Mouse (Mus musculus) olfactory bulb, adult 2 months (tissue): ENCODE results near the gene Mrps27.

Experiments used
- CTCF ChIP-seq: fragments of 200-500 bp; IDR thresholded peaks from 2 replicates; pipeline ENCODE4 v1.5.1; 2012; ENCODE audit warnings: low read depth, mild to moderate bottlenecking, low read length, moderate library complexity; ENCODE audit not compliant: insufficient read depth
- POLR2A ChIP-seq: fragments of 200-500 bp; IDR thresholded peaks from 2 replicates; pipeline ENCODE4 v1.6.1; 2012; ENCODE audit warnings: mild to moderate bottlenecking, low read depth, low read length, moderate library complexity; ENCODE audit not compliant: insufficient read depth

- no peak for TF ChIP-seq CTCF
- no peak for TF ChIP-seq POLR2A
Measured at GRCm38 (mm10) chr13:99394694-99395093, 50.1 kb downstream of the Mrps27 start.
